Mouse (Mus musculus) G1E (cell line): Measurements from ENCODE around the gene Il12a.

ENCODE experiments used
- CTCF ChIP-seq: IDR thresholded peaks from 2 replicates; pipeline ENCODE4 v1.5.1; 2012; ENCODE audit warnings: low read depth, low read length, inconsistent platforms, mixed read lengths
- GATA1 ChIP-seq: IDR thresholded peaks from 2 replicates; pipeline ENCODE4 v1.6.1; 2012; ENCODE audit warnings: borderline replicate concordance, low read length, inconsistent platforms, mixed read lengths
- TAL1 ChIP-seq: conservative IDR thresholded peaks from 2 replicates; pipeline ENCODE4 v1.6.1; 2012; ENCODE audit warnings: low read depth, low read length, inconsistent platforms, mixed read lengths

DNA sequence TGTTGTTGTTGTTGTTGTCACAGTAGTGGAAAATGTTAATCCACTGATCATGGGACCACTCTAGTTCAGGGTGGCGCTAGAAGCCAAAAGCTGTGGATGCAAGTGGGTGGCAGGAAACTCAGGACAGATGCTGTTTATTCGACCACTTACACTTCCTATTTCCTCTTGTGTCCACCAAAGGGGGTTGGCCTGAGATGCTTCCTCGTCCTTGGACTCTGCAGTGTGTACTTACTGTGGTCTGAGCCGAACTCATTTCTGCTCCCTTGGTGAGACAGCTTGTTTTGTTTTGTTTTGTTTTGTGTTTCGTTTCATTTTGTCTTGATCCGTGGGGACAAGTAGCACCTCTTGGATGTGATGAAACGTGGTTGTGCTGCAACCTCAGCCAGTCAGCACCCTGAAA is 47.5 kb upstream of the Il12a start:
- TF ChIP-seq TAL1, result no peak
- TF ChIP-seq CTCF, result no peak
- TF ChIP-seq GATA1, result no peak
